Mouse (Mus musculus): Measurements from ENCODE around the gene Dync1i1.

The Dync1i1 gene

DNA sequence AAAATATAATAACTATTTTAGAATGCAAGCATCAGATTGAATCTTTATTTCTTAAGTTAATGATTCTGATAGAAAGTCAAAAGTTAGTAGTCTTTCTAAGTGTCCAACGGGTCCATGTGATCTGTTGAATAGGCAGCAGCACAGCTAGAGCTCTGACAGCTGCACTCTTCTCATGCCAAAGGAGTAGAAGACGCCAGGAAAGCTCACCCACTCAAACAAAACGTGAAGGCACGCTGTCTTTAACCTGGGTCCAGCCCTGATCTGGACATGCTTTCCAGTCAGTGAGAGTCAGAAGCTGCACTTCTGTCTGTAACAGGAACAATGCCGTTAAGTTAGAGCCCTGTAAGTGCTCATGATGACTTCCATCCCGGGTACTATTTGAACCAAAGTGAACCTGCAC is 56.3 kb downstream of the Dync1i1 start:
- no peak for DNase-seq

DNA sequence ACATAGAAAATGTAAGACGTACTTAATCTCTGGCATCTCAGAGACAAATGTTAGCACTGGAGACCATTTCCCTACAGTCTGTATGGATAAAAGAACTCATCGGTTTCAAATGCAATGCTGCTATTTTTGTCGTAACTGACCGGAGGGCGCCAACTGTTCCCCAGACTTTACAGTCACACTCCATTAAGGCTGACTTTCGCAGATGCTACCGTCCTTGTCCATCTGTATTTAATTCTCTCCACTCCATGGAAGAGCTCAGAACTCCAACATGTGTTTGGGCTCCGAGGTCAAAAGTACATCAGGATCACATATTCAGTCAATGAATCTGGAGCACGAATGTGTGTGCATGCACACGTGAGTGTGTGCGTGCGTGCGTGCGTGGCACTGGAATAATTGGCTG is 58.4 kb downstream of the Dync1i1 start:
- no peak for DNase-seq

DNA sequence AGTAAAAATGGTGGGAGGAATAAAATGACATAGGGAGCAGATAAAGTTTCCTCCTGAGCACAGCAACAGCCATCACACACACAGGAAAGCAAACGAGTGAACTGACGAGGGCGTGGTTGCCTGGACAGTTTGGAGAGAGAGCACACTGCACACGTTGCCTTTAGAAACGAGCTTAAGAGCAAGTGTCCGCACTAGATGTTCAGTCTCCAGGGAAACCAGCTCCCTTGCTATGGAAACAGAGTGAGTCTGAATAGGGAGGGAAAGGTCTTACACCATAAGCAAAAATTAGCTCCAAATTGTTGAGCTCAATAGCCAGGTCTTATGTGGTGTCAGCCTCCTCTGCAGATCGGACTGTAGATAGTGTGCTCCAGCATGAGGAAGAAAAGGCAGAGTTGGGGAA is 65.2 kb downstream of the Dync1i1 start:
- no peak for DNase-seq

DNA sequence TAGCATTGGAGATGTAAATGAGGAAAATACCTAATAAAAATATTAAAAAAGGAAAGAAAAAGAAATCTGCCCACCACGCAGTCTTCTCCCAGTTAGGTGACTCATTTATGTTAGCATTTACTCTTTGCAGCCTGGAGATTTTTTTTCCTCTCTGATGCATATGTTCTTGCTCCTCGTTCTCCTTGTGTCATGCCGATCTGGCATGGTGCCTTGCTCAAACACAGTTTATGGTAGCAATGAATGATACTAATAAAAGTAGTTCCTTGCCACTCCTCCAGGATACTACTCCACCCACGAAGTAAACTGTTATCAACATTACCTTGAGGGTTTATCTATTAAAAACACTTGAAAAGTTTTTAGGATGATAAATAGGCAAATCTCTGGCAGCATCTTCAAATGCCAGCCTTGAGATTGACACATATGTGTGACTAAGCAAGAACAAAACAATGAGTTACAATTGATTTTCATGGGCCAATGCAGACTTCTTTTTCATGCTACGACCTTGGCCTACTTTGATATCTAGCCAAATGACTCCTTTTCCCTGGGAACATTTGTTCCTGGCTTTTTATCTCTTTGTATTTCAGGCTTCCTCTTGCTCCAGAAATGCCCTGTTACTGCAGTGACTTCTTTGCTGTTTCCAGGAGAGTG is 68.8 kb downstream of the Dync1i1 start:
- no peak for DNase-seq

DNA sequence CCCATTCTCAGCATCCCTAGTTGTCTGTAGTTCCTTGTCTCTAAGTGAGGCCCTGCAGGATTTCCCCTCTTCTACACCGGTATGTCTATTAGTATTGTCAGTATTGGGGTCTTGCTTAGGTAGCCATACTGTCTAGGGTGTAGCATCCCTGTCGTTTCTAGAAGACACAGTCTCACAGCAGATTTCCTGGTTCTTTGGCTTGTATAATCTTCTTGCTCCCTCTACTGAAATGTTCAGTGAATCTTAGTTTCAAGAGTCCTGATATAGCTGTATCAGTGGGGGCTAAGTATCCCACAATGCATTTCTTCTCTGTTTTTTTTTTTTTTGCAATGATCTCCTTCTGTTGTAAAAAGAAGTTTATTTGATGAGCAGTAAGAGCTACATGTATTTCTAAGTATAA is 69.9 kb downstream of the Dync1i1 start:
- no peak for DNase-seq

DNA sequence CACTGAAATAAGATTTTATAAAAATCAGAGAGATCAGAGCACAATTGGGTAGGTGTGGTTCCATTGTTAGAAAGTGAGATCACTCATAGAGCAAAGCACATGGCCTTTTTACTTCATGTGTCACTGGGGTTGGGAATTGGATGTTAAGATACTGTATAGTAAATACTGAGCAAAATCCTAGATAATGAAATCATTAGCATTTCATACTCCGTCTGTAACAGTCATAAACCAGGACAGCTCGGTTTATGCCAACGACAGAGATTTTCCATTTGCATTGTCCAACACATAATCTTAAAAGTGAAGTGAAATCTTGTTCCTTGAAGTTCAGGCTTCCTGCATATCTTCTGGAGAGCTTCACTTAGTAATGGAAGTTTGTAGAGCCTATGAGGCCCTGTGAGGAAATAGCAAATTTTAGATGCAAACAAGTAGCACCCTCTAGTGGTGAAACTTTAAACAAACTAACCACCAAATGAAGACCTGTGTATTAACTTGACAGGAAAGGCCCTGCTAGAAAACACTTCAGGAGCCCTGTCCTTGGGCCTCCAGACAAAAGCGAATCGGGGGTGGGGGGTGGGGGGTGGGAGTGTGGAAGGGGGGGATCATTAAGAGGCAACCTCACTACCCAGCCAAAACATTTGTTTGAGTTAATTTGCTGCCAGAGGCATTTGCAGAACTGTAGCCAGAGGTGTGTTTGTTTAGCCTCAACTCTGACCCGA is 76.8 kb downstream of the Dync1i1 start:
- DNase-seq: no peak

DNA sequence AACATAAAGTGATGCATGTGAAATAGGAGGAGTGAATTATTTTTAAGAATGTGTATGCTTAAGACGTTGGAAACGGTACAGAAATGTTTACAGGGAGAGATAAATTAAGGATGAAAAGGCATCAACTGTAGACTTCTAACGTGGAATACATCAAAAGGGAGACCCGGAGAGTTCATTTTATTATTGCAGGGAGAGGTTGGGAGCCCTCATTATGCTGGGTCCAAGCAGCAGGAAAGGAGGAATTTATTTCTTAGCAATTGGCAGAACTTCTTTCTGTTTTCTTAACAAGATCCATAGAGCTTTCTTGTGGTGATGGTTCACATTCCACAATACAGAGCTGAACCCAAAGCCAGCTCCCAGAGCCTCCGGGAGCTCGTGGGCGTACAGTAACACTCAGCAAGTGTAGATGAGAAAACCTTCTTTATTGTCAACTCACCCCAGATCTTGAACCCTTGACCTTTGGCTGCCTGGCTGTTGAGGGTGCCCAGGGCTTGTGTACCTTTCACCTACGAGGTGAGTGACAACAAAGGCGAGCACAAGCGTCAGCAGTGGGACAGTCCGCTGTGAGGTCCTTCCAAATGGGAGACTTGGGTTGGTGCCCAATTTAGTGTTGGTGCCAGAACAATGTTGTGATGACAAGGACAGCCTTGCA is 77.5 kb downstream of the Dync1i1 start:
- DNase-seq: peak in 1 of 2 experiments; percentile 8

DNA sequence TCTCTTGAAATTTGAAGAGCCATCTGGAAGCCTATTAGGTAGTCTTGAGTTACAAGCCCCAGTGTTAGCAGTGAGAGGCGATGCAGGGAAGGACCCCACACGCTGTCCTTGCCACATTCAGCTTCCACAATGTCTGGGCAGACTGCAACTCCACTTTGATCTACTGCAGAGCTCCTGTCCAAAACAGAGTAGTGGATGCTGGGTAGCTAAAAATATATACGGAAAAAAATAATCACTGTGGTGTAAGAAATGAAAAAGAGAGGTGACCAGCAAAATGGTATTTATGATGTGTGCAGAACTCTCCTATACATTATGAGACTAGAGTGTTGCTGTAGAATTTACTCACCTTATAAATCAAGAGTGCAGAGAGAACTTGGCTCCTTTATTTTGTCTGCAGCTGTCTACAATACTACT is 82.6 kb downstream of the Dync1i1 start:
- DNase-seq: no peak

DNA sequence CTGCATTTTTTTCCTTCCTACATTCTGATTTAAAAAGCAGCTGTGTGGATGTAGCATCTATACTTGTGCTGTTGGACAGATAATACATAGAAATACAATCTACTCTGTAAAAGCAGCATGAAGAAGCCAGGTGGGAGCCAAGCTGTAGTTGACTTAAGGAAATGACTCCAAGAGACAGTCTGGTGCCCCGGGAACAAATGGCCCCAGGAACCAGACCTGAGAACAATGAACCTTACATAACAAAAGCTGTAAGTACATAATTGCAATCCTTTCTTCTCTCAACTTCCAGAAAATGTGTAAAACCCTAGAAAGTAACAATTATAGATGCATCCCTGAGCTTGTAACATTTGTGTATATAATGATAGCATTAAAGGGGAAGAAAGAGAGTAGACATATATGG is 86.6 kb downstream of the Dync1i1 start:
- no peak for DNase-seq

DNA sequence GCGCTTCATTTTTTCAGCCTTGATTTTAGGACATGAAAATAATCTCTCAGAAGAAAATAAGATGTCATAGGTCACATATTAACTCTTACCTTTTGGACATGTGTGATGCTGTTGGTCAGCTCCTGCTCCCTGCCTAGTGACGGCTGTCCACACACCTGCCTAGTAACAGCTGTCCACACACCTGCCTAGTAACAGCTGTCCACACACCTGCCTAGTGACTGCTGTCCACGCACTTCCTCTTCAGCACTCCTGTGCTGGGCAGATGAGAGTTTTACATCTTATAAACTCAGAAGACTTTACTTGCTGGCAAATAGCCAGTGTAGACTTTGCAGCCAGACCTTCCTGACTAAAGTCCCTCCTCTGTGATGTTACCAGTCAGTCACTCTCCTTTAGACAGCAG is 94.2 kb downstream of the Dync1i1 start:
- DNase-seq: peak in 1 of 2 experiments; percentile 4

DNA sequence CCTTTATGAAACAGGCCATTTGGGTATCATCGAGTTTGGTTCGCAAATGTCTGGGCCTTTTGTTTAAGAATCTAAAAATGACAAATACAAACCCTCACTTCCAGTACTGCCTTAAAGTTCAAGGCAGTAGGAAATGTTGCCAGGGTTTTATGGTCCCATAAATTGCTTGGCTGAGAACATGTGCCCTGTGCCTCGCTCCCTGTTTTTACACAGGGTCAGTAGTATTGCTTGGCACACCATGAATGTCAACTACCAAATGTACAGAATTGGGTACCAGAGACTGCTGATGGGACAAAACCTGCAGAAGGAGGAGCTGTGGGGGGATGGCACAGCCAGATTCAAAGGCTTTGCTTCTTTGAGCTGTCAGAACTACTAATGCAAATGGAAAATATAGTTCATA is 100.0 kb downstream of the Dync1i1 start:
- no peak for DNase-seq

DNA sequence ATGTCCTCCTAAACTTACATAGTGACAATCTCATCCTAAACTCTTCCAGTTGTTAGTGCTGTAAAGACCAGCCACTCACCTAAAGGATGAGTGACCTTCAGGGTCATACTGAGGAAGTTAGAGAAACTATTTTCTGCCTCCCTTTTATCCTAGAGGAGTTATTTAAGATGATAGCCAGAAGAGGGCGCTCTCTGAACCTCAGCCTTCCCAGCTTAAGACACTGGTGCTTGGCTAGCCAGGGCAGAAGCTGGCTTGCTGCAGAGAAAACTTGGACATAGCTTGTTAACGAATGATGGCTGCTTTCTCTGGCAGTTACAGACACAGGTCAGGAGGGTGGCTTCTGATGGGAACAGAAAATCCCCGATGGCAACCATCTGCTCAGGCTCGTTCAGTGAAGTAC is 101.6 kb downstream of the Dync1i1 start:
- DNase-seq: no peak

DNA sequence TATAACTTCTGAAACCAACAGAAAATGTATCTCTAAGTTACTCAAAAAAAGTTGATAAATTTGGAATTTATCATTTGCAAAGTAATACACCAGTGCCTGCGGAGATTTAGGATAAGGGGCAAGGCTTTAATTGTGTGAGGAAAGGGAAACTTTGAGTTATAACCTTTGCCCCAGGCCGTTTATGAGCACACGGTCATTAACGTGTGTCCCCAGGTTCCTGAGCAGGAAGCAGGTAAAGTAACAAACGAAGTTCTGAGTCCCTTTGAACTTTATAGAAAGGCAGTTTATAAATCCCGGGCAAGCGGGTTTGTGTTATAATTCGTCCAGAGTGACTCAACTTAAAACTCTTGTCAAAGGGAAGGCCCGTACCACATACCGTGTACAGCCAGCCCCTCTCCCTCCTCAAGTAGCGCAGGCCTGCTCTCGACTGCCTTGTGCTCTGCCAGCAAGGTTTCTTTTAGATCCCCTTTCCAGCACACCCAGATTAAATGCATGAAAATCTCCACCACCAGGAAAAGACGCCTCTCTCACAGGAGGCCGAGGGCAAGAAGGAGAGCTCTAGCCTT is 103.1 kb downstream of the Dync1i1 start:
- DNase-seq: no peak

DNA sequence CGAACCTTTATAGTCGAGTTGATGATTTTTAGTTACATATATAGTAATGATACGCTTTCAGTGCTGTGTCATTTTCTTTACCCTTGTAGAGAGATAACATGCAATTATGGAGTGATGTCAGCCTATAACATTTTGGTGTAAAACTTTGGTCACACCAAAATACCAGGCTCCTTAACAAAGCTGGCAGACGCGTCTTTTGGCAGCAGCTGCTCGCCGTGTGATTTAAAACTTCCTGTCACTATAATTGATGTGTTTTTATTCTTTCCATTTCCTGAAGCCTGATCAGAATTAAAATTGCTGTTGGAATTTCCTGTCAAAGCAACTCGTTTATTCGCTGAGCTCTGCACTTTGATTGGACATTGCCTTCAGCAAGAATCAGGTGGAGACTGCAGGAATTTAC is 103.7 kb downstream of the Dync1i1 start:
- DNase-seq: no peak

DNA sequence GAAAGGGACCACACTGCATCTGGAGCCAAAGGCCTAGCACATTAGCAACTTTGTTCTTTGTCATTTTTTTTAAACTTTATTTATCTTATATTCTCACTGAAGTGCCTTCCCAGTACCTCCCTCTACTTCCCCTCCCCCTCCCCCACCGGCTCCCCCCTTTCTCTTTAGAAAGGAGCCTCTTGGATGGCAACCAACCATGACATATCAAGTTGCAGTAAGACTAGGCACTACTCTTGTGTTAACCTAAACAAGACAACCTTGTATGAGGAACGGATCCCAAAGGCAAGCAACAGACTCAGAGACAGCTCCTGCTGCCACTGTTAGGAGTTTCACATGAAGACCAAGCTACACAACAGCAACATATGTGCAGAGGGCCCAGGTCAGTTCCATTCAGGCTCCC is 105.3 kb downstream of the Dync1i1 start:
- DNase-seq: no peak

DNA sequence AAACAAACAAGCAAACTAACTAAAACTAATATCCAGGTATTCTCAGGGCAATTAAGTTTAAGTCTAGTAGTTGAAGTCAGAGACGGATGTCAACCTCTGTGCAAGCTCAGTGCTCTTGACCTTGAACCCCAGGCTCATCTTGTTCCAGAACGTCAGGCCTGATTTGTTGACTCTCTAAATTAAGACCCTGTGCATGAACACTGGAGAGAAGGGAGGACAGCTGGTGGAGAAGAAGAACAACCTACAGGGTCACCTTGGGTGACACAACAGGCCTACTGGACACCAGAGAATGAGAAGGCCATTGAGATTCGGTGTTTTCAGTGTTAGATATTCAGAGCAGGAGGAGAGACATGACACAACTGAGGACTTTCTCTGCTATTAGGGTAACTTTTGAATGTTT is 105.8 kb downstream of the Dync1i1 start:
- DNase-seq: no peak

DNA sequence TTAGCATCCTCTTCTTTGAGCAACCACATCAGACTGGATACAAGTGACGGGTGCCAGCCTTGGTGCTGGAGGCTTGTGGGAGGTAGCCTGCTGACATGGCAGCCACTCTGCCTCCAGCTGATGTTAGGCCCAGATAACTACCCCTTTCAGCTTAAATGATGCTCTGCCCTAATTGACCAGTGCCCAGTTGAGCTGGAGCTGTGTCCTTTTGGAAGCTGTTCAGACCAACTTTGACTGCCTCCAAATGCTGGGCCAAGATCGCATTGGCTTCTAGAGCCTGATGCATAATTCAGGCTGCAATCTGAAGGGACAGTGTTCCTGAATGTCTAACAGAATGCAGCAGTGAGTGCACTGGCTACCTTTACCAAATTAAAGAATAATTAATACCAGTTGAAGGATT is 107.4 kb downstream of the Dync1i1 start:
- DNase-seq: no peak

DNA sequence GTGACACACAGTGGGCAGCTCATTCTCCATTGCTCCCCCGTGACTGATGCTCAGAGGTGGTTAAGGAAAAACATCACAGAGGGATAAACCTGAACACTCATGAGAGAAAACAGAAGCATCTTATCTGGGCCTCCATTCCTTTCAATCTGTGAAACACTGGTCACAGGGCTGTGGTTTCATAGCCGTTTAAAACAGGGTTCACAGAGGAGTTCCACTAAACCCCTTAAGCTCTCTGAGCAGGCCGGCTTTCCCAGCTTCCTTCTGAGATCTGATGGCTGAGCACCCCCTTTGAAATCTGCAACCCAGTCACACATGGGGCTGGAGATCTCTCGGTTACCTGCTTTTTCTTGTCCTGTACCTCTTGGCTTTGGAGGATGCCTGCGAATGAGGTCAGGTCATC is 117.0 kb downstream of the Dync1i1 start:
- DNase-seq: no peak

DNA sequence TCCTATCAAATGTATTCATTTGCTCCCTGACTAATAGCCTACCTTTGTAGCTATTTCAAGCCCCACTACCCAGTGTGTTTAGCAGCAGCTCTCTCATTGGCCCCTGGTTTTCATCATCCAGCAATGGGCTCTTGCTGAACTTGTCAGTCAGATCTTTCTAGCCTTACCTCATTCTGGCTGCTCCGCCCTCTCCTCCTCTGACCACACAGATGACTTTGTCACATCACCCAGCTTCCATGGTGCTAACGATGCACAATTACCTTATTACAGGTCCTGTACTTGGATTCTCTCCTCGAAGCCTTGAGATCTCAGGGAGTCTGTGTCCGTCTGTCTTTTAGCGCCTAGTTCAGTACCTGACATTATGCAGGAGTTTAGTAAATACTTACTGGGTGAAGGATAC is 120.7 kb downstream of the Dync1i1 start:
- DNase-seq: no peak

DNA sequence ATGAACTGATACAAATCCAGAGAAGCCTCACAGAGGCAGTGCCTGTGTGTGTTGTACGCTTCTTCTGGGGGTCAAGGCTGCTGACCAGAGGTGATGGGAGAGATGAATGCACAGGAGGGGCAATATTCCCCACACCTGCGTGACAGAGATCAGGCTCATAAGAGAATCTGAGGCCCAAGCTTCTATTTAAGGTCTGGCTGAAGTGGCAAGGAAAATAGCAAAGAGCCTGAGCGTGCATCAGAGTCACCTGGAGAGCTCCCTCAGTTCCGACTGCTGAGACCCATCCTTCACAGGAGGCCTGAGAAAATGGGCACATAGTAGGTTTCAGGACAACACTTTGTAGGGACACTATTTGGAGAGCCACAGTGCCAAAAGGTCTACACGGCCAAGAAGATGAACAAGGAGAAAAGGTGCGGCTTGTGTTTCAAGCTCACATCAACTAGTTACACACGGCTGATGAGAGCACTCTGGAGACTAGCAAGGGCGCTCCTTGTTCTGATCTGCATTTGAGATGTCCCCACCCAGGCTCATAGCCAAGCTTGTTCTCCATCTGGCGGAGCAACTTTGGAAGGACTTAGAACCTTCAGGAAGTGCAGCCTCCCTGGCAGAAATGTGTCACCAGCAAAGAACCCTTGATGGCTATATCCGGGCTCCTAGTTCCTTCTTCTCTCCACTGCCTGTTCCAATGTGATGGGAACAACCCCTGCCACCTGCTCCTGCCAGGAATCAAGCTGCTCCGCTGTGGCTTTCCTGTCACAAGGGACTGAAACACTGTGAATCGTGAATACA is 128.8 kb downstream of the Dync1i1 start:
- no peak for DNase-seq

DNA sequence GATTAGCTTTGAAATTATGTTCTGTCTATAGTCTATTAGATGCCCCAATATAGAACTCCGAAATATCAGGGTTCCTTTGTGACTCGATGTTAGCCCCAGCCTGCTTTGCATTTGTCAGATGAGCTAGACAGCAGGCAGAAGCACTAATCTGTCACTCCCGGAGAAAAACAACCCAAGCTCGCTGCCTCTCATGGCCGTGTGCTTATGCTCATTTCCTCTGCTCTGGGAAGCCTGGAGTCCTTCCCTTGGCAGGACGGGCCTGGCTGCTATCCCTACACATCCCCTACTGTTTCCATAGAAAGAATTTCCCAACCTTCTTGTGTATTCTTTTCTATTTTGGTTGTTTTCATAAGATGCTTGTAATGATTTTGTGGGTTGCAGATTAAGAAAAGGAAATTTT is 130.1 kb downstream of the Dync1i1 start:
- DNase-seq: no peak

DNA sequence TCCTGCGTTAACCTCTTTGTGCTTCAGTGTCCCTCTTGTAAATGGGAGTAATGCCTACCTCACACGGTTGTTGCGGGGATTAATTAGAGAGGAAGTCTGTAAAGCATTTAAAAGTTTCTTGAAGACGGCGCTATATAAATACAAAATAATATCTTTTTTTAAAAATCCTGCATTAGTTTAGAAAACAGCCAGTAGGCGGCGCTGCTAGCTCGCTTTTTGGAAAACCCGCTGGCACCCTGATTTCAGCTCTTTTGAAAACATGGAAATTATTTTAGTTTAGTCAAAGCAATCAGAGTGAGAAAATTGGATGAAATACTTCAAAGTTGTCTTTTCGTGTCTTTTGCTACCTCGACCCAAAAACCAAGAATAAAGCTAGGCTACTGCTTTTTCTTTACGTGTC is 132.9 kb downstream of the Dync1i1 start:
- DNase-seq: no peak

DNA sequence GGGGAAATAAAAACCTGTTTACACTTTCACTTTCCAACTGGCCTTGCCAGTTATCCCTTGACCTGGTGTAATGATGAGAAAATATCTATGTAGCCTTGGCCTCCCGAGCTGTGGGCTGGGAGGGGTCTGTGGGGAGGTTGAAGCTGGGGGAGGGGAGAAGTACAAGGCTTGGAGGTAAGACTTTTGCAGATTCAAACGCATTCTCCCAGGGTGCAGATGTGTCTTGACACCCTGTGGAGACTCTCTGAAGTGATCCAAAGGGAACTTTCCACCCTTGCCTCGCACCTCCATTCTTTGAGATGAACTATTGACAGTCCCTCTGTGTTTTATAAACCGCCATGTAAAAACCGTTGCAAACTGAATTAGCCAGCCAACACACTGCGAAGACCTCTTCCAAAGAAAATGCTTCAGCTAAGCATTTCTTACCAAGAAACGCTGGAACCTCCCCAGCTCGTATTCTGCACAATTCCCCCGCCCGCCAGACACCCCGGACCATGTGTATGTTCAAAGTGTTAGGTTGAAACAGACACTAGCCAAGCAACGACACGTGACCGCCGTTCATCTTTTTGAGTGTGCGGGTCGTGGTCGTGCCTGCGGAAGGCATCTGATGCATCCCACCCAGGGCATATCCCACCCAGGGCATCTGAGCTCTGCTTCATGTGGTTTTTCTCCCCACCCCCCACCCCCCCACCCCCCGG is 133.6 kb downstream of the Dync1i1 start:
- no peak for DNase-seq

Measured in lung, adult 18-20 months (tissue).